Mouse (Mus musculus) B cell, adult 67 days (primary cell): ENCODE data around the gene Gm10147. TPM values are rescaled to one million over a fixed set of nuclear protein-coding genes. Genes with fewer than 3 reads are reported as not detected.

Experiments used
- total RNA-seq, 2 experiments: library from RNA; stranded (reverse); gene quantifications; 4 replicates each; pipeline ENCODE4 v1.2.4; 2023

Gene Gm10147
- total RNA-seq, result not detected

GRCm38 (mm10) chrX:28607742-28608141 is at the start of gene Gm10147:
Gene Gm10147 (minus strand): TSS chrX:28607842.

